Mouse (Mus musculus) limb, embryonic 15.5 days (tissue): Measurements from ENCODE around the gene Methig1. TPM values are rescaled to one million over a fixed set of nuclear protein-coding genes. Genes with fewer than 3 reads are reported as not detected.
"Not testable (repeated sequence)": the region's sequence is repeated elsewhere in the genome, so short reads cannot be mapped to it uniquely, and the experiment has no call there.

Experiments used
- ATAC-seq: fragments of 200-750 bp; cut with Nextera tagmentation; 2 replicates; pipeline ENCODE4 v1.8.0; 2017; ENCODE audit warnings: low read depth, moderate TSS enrichment; ENCODE audit not compliant: insufficient number of reproducible peaks, low FRiP score, low TSS enrichment
- H3K27ac ChIP-seq: fragments of 300-500 bp; sonication (generic); 2 replicates; pipeline ENCODE4 v1.5.1; 2015; ENCODE audit warnings: moderate library complexity, mild to moderate bottlenecking, inconsistent platforms
- H3K27me3 ChIP-seq: fragments of 300-500 bp; sonication (generic); 2 replicates; pipeline ENCODE4 v1.6.1; 2015; ENCODE audit warnings: inconsistent platforms
- H3K36me3 ChIP-seq: fragments of 300-500 bp; sonication (generic); 2 replicates; pipeline ENCODE4 v1.6.1; 2015; ENCODE audit warnings: inconsistent platforms
- H3K4me1 ChIP-seq: fragments of 300-500 bp; sonication (generic); 2 replicates; pipeline ENCODE4 v1.6.1; 2015; ENCODE audit warnings: inconsistent platforms
- H3K4me2 ChIP-seq: fragments of 300-500 bp; sonication (generic); 2 replicates; pipeline ENCODE4 v1.6.1; 2015; ENCODE audit warnings: mild to moderate bottlenecking, inconsistent platforms
- H3K4me3 ChIP-seq: fragments of 300-500 bp; sonication (generic); 2 replicates; pipeline ENCODE4 v1.5.1; 2015; ENCODE audit warnings: mild to moderate bottlenecking, inconsistent platforms
- H3K9ac ChIP-seq: fragments of 300-500 bp; sonication (generic); 2 replicates; pipeline ENCODE4 v1.6.1; 2015; ENCODE audit warnings: inconsistent platforms
- H3K9me3 ChIP-seq: fragments of 300-500 bp; sonication (generic); 2 replicates; pipeline ENCODE4 v1.6.1; 2016; ENCODE audit warnings: inconsistent platforms
- WGBS: fragments of 180-500 bp; shearing (Covaris S2); methylation state at CpG from one replicate; pipeline ENCODE4 v1.1.7; 2015; 5-methylcytosine and 5-hydroxymethylcytosine counted together
- polyA plus RNA-seq: library from polyadenylated mRNA; unstranded; fragments of >200 nt; fragmentation: Nextera tagmentation; extraction: Ambion mirVana; gene quantifications from 2 replicates; pipeline ENCODE4 v1.2.1, GENCODE M21; 2015

The Methig1 gene
- polyA plus RNA-seq, 1 experiment from 2014 or later = not detected

- ATAC-seq = no peak
- H3K27ac ChIP-seq = no peak overlapping the region
- no peaks in the 10 kb centered on the region for H3K36me3 ChIP-seq
- H3K4me3 ChIP-seq = no peak overlapping the region
- H3K9ac ChIP-seq = no peak overlapping the region
- H3K4me1 ChIP-seq = peaks cover 8% of the 10 kb centered on the region; the same call in 1 of the 2 replicates
- 65% methylated on average over 14 of the region's 14 CpGs for WGBS
- no peaks in the 10 kb centered on the region for H3K9me3 ChIP-seq
- no peak overlapping the region for H3K4me2 ChIP-seq
- no peaks in the 10 kb centered on the region for H3K27me3 ChIP-seq
Observed at GRCm38 (mm10) chr15:100346761-100347160, 6.2 kb upstream of the Methig1 start.

GRCm38 (mm10) chr15:100349496-100349895, 3.5 kb upstream of the Methig1 start:
- H3K9ac ChIP-seq = no peak overlapping the region
- H3K36me3 ChIP-seq = no peaks in the 10 kb centered on the region
- no peak for ATAC-seq

GRCm38 (mm10) chr15:100351501-100352060, 1.4 kb upstream of the Methig1 start:
- H3K4me3 ChIP-seq = no peak overlapping the region
- no peaks in the 10 kb centered on the region for H3K27me3 ChIP-seq
- peaks cover 9% of the 10 kb centered on the region; the same call in 1 of the 2 replicates for H3K4me1 ChIP-seq
- H3K9me3 ChIP-seq = no peaks in the 10 kb centered on the region
- ATAC-seq = no peak
- H3K27ac ChIP-seq = no peak overlapping the region
- H3K9ac ChIP-seq = no peak overlapping the region
- WGBS = 40% methylated on average over 6 of the region's 6 CpGs
- no peaks in the 10 kb centered on the region for H3K36me3 ChIP-seq
- H3K4me2 ChIP-seq = no peak overlapping the region

More at GRCm38 (mm10) chr15:100349496-100349895, 3.5 kb upstream of the Methig1 start:
- Histone ChIP-seq H3K4me1 (peaks cover 11% of the 10 kb centered on the region; the same call in 1 of the 2 replicates), H3K27me3 (no peaks in the 10 kb centered on the region), H3K4me3 (no peak overlapping the region), H3K4me2 (no peak overlapping the region), H3K27ac (no peak overlapping the region), H3K9me3 (no peaks in the 10 kb centered on the region)
- WGBS = 33% methylated on average over 2 of the region's 2 CpGs

- H3K4me3 ChIP-seq, H3K27me3 ChIP-seq, H3K4me1 ChIP-seq, H3K9me3 ChIP-seq, ATAC-seq, H3K9ac ChIP-seq, H3K27ac ChIP-seq, H3K36me3 ChIP-seq, H3K4me2 ChIP-seq: not testable (repeated sequence)
- WGBS = 90% methylated on average over 22 of the region's 22 CpGs
Observed at GRCm38 (mm10) chr15:100353399-100353798, 450 bp downstream of the Methig1 start.

GRCm38 (mm10) chr15:100355876-100356275, 2.9 kb downstream of the Methig1 start:
- WGBS = 46% methylated on average over 5 of the region's 5 CpGs
- Histone ChIP-seq H3K9me3 (no peaks in the 10 kb centered on the region), H3K4me3 (no peak overlapping the region), H3K27ac (no peak overlapping the region), H3K4me2 (no peak overlapping the region), H3K9ac (no peak overlapping the region), H3K4me1 (peaks cover 5% of the 10 kb centered on the region; the same call in 1 of the 2 replicates), H3K36me3 (no peaks in the 10 kb centered on the region), H3K27me3 (no peaks in the 10 kb centered on the region)
- ATAC-seq = no peak

- H3K36me3 ChIP-seq = no peaks in the 10 kb centered on the region
- H3K4me2 ChIP-seq = no peak within 1 kb of the TSS
- no peaks in the 10 kb centered on the region for H3K9me3 ChIP-seq
- H3K27ac ChIP-seq = no peak within 1 kb of the TSS
- no peaks in the 10 kb centered on the region for H3K27me3 ChIP-seq
- ATAC-seq = no peak
- no peak within 1 kb of the TSS for H3K4me3 ChIP-seq
- 49% methylated on average over 7 of the region's 7 CpGs for WGBS
- no peak within 1 kb of the TSS for H3K9ac ChIP-seq
- peaks cover 5% of the 10 kb centered on the region; the same call in 1 of the 2 replicates for H3K4me1 ChIP-seq
Observed at GRCm38 (mm10) chr15:100364242-100364641, 11.3 kb downstream of the Methig1 start, which contains the start of gene Higd1c. Gene Higd1c, plus strand, starts transcription at chr15:100364542.

GRCm38 (mm10) chr15:100365967-100366366, 13.0 kb downstream of the Methig1 start:
- WGBS = 27% methylated on average over 9 of the region's 9 CpGs
- H3K4me3 ChIP-seq, H3K36me3 ChIP-seq, H3K27me3 ChIP-seq, H3K9me3 ChIP-seq, H3K4me1 ChIP-seq, H3K9ac ChIP-seq, ATAC-seq, H3K27ac ChIP-seq, H3K4me2 ChIP-seq: not testable (repeated sequence)

- WGBS = 27% methylated on average over 7 of the region's 7 CpGs
- Histone ChIP-seq H3K36me3 (no peaks in the 10 kb centered on the region), H3K9ac (no peak overlapping the region), H3K4me2 (no peak overlapping the region), H3K4me1 (peaks cover 5% of the 10 kb centered on the region; the same call in 1 of the 2 replicates), H3K27me3 (no peaks in the 10 kb centered on the region), H3K9me3 (no peaks in the 10 kb centered on the region), H3K4me3 (no peak overlapping the region), H3K27ac (no peak overlapping the region)
- no peak for ATAC-seq
Observed at GRCm38 (mm10) chr15:100367119-100367518, 14.2 kb downstream of the Methig1 start.

GRCm38 (mm10) chr15:100375066-100375465, 22.1 kb downstream of the Methig1 start:
- 29% methylated on average over 5 of the region's 5 CpGs for WGBS
- no peaks in the 10 kb centered on the region for H3K36me3 ChIP-seq
- no peaks in the 10 kb centered on the region for H3K27me3 ChIP-seq
- no peak overlapping the region for H3K4me2 ChIP-seq
- no peak overlapping the region for H3K27ac ChIP-seq
- no peak overlapping the region for H3K9ac ChIP-seq
- 0 out of 2 replicates have a peak, but pooled peaks cover 3% of the 10 kb centered on the region for H3K9me3 ChIP-seq
- no peak overlapping the region for H3K4me3 ChIP-seq
- no peak for ATAC-seq
- H3K4me1 ChIP-seq = no peaks in the 10 kb centered on the region

- not testable (repeated sequence) for ATAC-seq, H3K27ac ChIP-seq, H3K36me3 ChIP-seq, H3K27me3 ChIP-seq, H3K4me3 ChIP-seq, H3K9me3 ChIP-seq, H3K4me1 ChIP-seq, H3K4me2 ChIP-seq, H3K9ac ChIP-seq
- 34% methylated on average over 4 of the region's 9 CpGs for WGBS
Observed at GRCm38 (mm10) chr15:100377847-100378505, 25.0 kb downstream of the Methig1 start.

GRCm38 (mm10) chr15:100379658-100380057, 26.7 kb downstream of the Methig1 start:
- no peak overlapping the region for H3K27ac ChIP-seq
- no peak overlapping the region for H3K4me2 ChIP-seq
- WGBS = 87% methylated on average over 8 of the region's 8 CpGs
- no peak overlapping the region for H3K4me3 ChIP-seq
- H3K36me3 ChIP-seq = no peaks in the 10 kb centered on the region
- H3K4me1 ChIP-seq = no peaks in the 10 kb centered on the region
- H3K9me3 ChIP-seq = no peaks in the 10 kb centered on the region
- no peak overlapping the region for H3K9ac ChIP-seq
- H3K27me3 ChIP-seq = no peaks in the 10 kb centered on the region
- ATAC-seq = no peak

- Histone ChIP-seq H3K4me1 (no peaks in the 10 kb centered on the region), H3K4me2 (no peak overlapping the region), H3K9ac (no peak overlapping the region), H3K27ac (no peak overlapping the region), H3K4me3 (no peak overlapping the region), H3K36me3 (no peaks in the 10 kb centered on the region), H3K9me3 (no peaks in the 10 kb centered on the region), H3K27me3 (no peaks in the 10 kb centered on the region)
- no peak for ATAC-seq
- 57% methylated on average over 2 of the region's 2 CpGs for WGBS
Observed at GRCm38 (mm10) chr15:100380104-100380503, 27.2 kb downstream of the Methig1 start.
